Mouse (Mus musculus): ENCODE results near the gene Zfp316. TPM values are rescaled to one million over a fixed set of nuclear protein-coding genes. Genes with fewer than 3 reads are reported as not detected.
A peak's percentile ranks its signal among the peaks of the same experiment; 100 is the strongest.

The Zfp316 gene
- total RNA-seq (2021): 1 to 10 TPM; 3.0 to 4.6 TPM
- long read RNA-seq, experiment 1: 0 reads
- long read RNA-seq, experiment 2: 0 reads

- peak; percentile 63 for DNase-seq (ENCODE audit: low spot score)
These were observed at the start of gene Zfp316 for GRCm38 (mm10) chr5:143269363-143270150. Gene Zfp316, minus strand, starts transcription at chr5:143270022.

- DNase-seq (ENCODE audit: low spot score): no peak
These were observed 47.4 kb upstream of the Zfp316 start for GRCm38 (mm10) chr5:143317288-143317610.

DNA sequence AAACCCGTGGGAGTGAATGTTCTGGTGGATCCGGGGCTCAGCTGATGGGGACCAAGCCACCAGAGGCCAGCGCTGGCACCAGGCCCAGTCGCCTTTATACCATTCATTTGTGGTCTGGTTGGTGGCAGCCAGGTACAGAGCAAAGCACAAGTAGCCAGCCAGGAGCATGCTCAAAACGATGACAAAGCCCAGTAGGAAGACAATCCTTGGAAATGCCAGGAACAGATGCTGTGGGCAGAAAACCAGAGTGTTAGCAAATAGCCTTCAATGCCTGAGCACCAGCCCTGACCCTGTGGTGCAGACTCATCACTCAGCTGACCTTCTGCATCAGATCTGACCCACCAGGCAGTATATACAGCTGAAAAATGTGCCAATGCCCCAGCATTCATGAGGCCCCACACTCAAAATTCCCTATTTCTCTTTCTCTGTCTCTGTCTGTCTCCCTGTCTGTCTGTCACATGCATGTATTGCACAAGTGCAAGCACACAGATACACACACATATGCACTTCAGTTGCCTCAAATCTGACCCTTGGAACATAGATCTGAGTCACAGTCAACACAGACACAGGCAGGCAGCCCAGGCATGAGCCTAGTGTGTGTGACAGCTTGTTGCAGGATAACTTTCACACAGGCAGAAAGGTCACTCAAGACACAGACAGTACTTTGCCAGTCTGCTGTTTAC lies 46.9 kb upstream of the Zfp316 start:
- DNase-seq (ENCODE audit: low spot score): no peak

- DNase-seq (ENCODE audit: low spot score): no peak
These were observed 45.7 kb upstream of the Zfp316 start for GRCm38 (mm10) chr5:143315514-143315888.

- DNase-seq (ENCODE audit: low spot score): peak; percentile 82
These were observed 45.1 kb upstream of the Zfp316 start, which contains the start of gene E130309D02Rik for GRCm38 (mm10) chr5:143314730-143315513. Gene E130309D02Rik, minus strand, starts transcription at chr5:143315360.

DNA sequence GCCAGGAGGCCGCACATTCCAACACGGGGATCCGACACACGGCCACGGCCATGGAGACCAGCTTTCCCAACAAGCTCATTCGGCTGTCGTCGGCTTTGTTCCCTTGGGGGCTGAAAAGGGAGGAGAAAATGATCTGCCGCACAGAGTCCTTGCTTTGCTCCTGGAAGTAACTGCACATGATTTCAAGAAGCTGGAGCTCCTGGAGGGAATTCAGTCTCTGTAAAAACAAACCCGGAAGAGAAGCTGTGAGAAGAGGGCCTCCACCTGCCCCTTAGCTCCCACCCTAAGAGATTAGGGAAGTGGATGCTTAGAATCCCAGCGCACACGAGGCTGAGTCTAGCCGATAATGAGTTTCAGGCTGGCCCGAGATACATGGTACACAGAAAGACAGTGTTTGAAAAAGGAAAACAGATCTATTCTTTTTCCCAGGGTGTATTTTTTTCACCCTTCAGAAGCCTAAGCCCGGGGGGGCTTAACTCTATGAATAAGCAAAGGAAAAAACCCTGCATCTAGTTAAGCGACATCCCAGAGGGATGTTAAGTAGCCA lies 44.4 kb upstream of the Zfp316 start:
- DNase-seq (ENCODE audit: low spot score): no peak

DNA sequence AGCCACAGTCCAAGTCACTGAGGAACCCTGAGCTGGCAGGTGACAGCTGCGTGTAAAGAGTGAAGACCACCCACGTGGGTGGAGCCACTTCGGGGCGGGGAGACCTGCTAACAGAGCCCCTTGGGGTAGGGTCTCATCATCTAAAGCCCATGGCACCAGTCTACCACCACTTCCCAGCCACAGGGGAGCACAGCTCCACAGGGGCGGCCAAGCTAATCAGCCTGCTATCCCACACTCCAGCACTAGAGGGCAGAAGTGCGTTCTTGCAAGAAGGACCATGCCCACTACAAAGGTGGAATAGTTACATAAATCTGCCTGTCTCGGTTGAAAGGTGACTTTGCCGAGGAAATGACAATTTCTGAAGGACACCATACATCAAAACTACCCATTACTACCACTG lies 42.1 kb upstream of the Zfp316 start:
- DNase-seq (ENCODE audit: low spot score): peak; percentile 72

GRCm38 (mm10) chr5:143309916-143310315 lies 40.1 kb upstream of the Zfp316 start:
- no peak for DNase-seq (ENCODE audit: low spot score)

DNA sequence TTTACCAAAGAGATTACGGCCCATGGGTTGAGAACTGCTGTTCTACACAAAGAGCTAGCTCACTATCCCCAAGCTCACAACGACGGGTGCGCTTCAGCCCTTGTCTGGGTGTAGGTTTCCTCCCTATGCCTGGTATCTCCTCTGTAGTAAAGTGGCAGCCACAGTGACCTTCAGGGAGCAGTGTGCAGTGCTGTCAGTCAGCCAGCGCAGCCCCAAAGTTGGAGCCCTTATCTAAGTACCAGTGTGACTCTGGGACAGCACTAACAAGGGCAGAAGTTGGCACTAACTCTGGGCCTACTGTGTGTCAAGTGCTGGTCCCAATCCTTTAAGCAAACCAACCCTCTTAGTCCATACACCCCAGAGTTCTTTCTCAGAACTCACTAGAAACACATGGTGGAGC lies 39.0 kb upstream of the Zfp316 start:
- no peak for DNase-seq (ENCODE audit: low spot score)

- DNase-seq (ENCODE audit: low spot score): no peak
These were observed 34.4 kb upstream of the Zfp316 start for GRCm38 (mm10) chr5:143304251-143304650.

- no peak for DNase-seq (ENCODE audit: low spot score)
These were observed 31.5 kb upstream of the Zfp316 start for GRCm38 (mm10) chr5:143301296-143301695.

- peak; percentile 9 for DNase-seq (ENCODE audit: low spot score)
These were observed 29.9 kb upstream of the Zfp316 start for GRCm38 (mm10) chr5:143299686-143300085.

- no peak for DNase-seq (ENCODE audit: low spot score)
These were observed 28.6 kb upstream of the Zfp316 start for GRCm38 (mm10) chr5:143298391-143298790.

DNA sequence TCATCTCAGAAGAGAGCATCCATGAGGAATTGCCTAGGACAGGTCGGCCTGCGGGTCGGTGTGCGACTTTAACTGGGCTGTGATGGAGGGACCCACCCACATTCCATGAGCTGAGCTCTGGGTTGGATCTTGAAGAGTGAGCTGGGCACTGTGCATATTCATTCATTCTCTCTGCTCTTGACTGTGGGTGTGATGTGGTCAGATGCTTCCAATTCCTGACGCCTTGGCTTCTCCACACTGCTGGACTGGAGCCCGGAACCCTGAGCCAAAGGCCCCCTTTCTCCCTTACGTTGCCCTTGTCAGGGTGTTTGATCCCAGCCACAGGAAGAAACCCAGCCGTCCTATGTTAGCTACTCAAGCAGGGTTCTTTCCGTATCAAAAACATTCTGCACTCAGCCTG lies 28.2 kb upstream of the Zfp316 start:
- DNase-seq (ENCODE audit: low spot score): no peak

DNA sequence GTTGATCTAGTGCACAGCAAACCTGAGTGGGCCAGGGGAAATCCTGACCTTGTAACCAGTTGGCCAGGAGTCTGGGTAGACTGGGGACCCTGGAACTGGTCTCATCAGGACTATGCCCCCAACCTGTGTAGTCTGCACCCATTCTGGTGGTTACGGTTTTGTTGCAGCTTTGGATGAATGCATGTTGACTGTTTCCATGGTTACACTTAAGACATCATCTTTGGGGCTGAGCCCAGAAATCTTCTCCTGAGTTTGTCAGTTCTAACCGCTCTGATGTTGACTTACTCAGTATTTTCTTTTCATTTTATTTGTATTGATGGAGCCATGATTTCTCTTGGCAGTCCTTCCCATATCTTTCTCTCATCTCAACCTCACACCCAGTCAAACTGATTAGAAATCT lies 25.5 kb upstream of the Zfp316 start:
- DNase-seq (ENCODE audit: low spot score): no peak

- no peak for DNase-seq (ENCODE audit: low spot score)
These were observed 25.0 kb upstream of the Zfp316 start for GRCm38 (mm10) chr5:143294862-143295261.

GRCm38 (mm10) chr5:143293404-143293803 lies 23.6 kb upstream of the Zfp316 start, which contains the start of gene Zfp853:
Gene Zfp853, minus strand, starts transcription at chr5:143293623.
- DNase-seq (ENCODE audit: low spot score): no peak

DNA sequence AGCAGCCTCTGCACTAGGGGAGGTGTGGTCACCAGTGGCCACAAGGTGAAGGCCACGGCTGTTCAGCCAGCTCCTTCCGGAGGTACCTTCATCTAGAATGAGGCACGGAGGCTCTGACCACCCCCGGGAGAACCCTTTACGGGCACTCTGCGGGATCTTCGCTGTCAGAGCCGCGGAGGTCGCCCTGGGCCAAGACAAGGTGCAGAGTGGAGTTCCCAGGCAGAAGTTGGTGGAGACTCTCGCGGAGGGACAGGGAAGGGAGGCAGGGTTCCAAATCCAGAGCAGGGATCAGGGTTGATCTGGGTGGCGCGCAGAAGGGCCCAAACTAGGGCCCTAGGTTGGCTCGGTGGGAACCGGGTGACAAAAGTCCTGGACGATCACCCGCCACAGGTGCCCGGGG lies 23.1 kb upstream of the Zfp316 start:
- DNase-seq (ENCODE audit: low spot score): no peak

DNA sequence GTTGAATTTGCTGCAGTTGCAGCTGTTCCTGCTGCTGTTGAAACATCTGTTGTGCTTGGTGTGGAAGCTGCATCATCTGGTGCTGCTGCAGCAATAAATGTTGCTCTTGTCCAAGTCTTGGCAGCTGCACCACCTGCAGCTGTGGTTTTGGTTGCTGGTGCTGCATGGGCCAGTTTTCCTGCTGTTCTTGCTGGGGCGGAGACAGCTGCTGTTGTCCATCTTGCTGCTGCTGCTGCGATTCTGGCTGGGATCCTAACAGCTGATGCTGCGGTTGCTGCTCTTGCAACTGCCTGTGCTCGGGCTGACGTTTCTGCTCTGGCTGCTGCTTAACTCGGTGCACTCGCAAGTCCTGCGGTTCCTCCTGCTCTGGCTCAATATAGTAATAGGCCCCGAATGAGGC lies 19.5 kb upstream of the Zfp316 start:
- no peak for DNase-seq (ENCODE audit: low spot score)

GRCm38 (mm10) chr5:143288378-143288911 lies 18.6 kb upstream of the Zfp316 start:
- no peak for DNase-seq (ENCODE audit: low spot score)

- DNase-seq (ENCODE audit: low spot score): no peak
These were observed 18.0 kb upstream of the Zfp316 start for GRCm38 (mm10) chr5:143287774-143288328.
